Mouse (Mus musculus) E14TG2a.4 (cell line): ENCODE measurements around the gene Zfp58.

ENCODE experiments used
- CTCF ChIP-seq: conservative IDR thresholded peaks from 2 replicates; pipeline ENCODE4 v1.5.1; 2014; ENCODE audit warnings: low read length
- NANOG ChIP-seq: IDR thresholded peaks from 2 replicates; pipeline ENCODE4 v1.6.1; 2014; ENCODE audit warnings: borderline replicate concordance, low read length, mixed read lengths
- POU5F1 ChIP-seq: IDR thresholded peaks from 2 replicates; pipeline ENCODE4 v1.6.1; 2014; ENCODE audit warnings: low read length, borderline replicate concordance

GRCm38 (mm10) chr13:67452021-67452309 is 48.4 kb downstream of the Zfp58 start:
- TF ChIP-seq CTCF (no peak), NANOG (no peak), POU5F1 (no peak)
